Mouse (Mus musculus) B cell, adult (primary cell): Measurements from ENCODE around the gene Ctsf. TPM values are rescaled to one million over a fixed set of nuclear protein-coding genes. Genes with fewer than 3 reads are reported as not detected.

Experiments used
- total RNA-seq: library from RNA; stranded (reverse); gene quantifications from 4 replicates; pipeline ENCODE4 v1.2.4, GENCODE M21; 2023; ENCODE audit not compliant: inconsistent age

Gene Ctsf
- 0.63 to 1.5 TPM (median 1.4 TPM) in 3 of 4 replicates, not detected in the other for total RNA-seq

DNA sequence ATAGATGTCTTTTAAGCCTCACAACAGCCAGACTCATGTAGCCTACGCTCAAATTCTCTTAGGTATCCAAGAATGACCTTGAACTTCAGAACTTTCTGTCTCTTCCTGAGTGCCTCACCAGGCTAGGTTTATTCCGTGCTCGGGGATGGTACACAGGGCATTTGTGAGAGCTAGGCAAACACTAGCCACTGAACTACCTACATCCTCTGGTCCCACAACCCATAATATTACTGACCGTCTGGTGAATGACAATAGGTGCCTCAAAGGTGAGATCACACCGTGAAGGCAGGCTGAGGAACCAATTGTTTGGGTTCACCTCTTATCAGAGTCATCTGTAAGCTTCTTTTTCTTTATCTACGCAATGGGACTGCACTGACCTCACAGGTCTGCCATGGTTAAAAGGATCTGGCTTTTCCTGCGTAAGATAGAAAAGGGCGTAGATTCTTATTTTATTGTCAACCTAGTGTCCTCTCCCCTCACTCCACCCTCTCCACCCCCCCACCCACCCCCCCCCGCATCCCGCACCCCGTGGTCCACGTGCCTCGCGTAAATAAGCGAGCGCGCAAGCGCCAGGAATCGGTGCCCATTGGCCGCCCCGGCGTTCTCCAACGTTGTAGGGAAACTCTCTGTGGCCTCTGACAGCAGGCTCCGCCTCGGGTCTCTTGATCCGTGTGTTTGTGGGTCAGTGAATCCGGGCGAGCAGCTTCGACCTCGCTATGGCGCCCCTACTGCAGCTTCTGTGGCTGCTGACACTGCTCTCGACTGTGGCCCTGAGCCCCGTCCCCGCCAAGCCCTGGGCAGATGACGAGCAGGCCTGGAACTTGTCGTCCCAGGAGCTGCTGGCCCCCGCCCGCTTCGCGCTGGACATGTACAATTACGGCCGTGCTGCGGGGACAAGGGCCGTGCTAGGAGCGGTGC is at the start of gene Ctsf:
Gene Ctsf, plus strand, starts transcription at position 579 of the 918 bp plus-strand sequence.

DNA sequence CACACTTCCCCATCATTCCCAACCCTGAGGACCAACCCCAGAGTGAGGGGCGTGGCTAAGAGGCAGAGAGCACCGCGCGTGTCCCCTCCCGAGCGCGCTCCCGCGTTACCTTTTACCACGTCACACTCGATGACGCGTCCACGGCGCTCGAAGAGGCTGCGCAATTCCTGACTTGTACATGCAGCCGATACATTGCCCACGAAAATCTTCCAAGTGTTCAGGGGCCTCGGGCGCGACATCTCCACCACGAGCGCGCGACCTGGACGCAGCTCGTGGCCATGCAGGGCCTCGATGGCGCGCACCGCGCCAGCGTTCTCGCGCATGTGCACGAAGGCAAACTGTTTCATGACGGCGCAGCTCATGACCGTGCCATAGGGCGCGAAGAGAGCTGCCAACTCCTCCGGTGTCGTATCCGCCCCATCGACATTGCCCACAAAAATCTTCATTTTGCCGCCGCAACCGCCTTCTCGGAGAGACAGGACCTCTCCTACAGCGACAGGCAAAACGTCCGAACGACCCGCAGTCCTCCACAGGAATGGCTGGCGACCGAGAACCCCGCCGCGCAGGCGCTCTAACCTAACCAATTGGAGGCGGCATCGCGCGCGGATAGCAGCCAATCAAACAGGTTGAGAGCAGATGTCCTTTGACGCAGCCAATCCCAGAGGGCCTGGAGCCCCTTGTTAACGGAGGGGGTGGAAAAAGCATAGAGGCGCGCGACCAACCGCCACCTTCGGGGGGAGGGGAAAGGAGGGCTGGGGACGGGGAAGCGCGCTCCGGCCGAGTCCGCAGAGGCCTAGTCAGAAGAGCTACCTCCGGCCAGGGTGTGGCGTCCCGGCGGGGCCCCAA is 43.6 kb upstream of the Ctsf start, which contains the start of the genes Gm21992 and Rbm14:
Gene Gm21992, minus strand, starts transcription at position 550 of the 846 bp plus-strand sequence.
Gene Rbm14, minus strand, starts transcription at position 572 of the 846 bp plus-strand sequence.

DNA sequence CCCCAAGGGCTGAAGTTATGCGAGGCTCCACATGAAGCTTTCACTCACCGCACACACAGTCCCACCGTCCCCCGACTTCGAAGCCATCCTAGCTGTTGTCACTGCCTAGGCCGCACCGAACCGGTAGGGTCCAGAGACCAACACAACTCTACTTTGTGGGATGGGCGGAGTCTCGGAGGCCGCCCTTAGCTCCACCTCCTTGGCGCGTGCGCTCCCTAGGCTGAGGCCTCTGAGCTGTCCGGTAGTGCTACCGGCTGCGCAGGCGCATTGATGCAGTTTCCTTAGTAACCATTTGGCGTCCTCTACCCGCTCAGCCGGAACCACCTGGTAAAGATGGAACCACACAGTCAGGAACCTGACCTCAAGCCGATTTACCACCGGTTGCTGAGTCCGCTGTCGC is 15.8 kb upstream of the Ctsf start, which contains the start of the genes Ccs and Ccdc87:
Gene Ccs, minus strand, starts transcription at position 184 of the 400 bp plus-strand sequence.
Gene Ccdc87, plus strand, starts transcription at position 218 of the 400 bp plus-strand sequence.

DNA sequence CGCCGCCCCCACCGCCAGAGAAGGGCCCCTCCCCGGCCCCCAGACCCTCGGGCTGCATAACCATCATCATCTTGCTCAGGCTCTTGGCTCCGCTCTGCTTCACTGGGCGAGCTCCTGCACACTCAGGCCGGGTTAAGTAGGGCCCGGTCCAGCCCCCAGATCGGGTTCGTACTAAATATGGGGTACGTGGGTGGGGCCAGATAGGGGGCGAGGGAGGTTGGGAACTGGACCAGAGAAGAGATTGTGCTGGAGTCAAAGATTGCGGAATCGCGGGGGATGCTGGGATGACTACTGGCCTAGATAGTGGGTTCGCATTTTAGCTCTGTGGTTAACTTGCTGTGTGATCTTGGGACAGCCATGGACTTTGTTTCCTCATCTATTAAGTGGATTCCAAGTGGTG is 22.9 kb downstream of the Ctsf start, which contains the start of gene Actn3:
Gene Actn3, minus strand, starts transcription at position 125 of the 400 bp plus-strand sequence.

DNA sequence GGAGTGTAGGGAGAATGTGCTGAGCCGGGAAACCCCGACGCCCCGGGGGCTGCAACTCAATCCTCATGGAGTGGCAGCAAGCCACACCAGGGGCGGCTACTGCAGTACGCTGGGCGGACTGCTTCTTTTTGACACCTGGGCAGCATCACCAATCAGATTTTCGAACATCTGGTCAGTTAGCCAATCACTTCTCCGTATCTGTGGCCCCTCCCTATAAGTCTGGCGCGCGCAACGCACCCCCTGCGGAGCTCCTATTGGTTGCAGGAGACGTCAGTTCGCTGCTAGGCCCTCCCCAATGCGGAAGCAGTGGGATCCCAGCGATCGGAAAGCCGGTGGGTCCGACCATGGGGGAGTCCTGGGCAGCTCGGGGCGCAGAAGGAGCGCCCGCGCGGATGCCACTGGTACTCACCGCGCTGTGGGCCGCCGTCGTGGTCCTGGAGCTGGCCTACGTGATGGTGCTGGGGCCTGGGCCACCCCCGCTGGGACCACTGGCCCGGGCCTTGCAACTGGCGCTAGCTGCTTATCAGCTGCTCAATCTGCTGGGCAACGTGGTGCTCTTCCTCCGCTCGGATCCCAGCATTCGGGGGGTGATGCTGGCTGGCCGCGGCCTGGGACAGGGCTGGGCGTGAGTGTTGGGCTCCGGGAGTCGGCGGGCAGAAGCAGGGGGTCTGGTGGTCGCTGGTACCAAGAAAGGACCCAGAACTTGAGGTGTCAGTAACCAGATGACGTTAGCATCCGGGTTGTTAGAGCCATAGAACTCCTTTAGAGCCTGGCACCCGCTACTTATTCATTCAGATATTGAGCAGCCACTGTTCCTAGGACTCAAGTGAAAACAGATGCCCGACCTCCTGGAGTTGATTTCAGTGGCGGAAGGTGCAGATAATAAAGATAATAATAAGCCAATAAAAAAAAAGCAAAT is 23.7 kb downstream of the Ctsf start, which contains the start of gene Zdhhc24:
Gene Zdhhc24, plus strand, starts transcription at position 264 of the 919 bp plus-strand sequence.

DNA sequence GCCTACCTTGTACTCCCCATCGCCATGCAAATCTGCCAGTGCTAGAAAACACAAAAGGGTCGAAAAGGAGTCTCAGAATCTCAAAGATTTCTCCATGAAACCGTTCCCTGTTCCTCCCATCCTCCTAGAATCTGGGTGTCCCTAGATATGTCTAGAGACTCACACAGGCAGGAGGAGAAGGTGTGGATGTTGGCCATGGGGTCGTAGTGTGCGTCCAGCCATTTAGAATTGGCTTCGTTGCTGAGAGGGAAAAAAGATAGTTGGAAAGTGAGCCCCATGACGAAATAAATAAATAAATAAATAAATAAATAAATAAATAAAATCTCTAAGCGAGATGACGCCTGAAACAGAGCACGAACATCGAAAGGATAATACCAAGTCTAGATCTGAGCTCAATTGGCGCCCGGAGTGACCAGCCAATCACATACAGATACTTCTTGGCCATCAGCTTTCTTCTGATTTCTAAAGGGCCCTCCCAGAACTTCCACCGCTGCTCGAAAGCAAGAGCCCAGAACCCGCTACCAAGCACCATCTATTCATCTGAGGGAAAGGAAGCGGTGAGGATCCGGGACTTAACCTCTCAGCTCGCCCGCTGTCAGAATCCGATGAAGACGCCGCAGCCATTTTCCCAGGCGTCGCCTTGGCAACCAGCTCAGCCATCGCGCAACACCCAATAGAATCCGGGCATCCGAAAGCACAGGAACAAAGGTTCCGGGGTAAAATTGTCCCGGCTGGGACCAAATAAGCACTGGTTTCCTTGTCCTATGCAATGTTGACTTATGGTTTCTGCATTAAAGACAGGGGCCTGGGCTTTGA is 51.3 kb downstream of the Ctsf start, which contains the start of gene Bbs1:
Gene Bbs1, minus strand, starts transcription at position 650 of the 816 bp plus-strand sequence.

Other genes starting within 250 kb of the Ctsf start
- 0.16 to 0.33 TPM (median 0.29 TPM) in 4 replicates for gene Lrfn4, start 239.5 kb upstream of the Ctsf start, total RNA-seq
- 53.6 to 54.6 TPM (median 54.2 TPM) in 4 replicates for gene Rce1, start 229.5 kb upstream of the Ctsf start, total RNA-seq
- gene Gm960, start 156.5 kb upstream of the Ctsf start, total RNA-seq = not detected in 4 replicates
- not detected in 4 replicates for gene Sptbn2, start 144.0 kb upstream of the Ctsf start, total RNA-seq
- 22.8 to 27.2 TPM (median 23.0 TPM) in 4 replicates for gene Rbm4b, start 98.6 kb upstream of the Ctsf start, total RNA-seq
- gene Rbm4, start 61.2 kb upstream of the Ctsf start, total RNA-seq = 66.4 to 76.6 TPM (median 70.6 TPM) in 4 replicates
- gene Gm21992, start 43.5 kb upstream of the Ctsf start, total RNA-seq = 28.2 to 42.1 TPM (median 30.4 TPM) in 4 replicates
- 68.5 to 90.5 TPM (median 73.1 TPM) in 4 replicates for gene Rbm14, start 43.5 kb upstream of the Ctsf start, total RNA-seq
- gene Ccs, start 15.8 kb upstream of the Ctsf start, total RNA-seq = 22.2 to 26.6 TPM (median 24.0 TPM) in 4 replicates
- not detected in 4 replicates for gene Ccdc87, start 15.8 kb upstream of the Ctsf start, total RNA-seq
- not detected in 4 replicates for gene Actn3, start 22.8 kb downstream of the Ctsf start, total RNA-seq
- 7.2 to 12.1 TPM (median 9.8 TPM) in 4 replicates for gene Zdhhc24, start 23.5 kb downstream of the Ctsf start, total RNA-seq
- 2.5 to 5.7 TPM (median 2.9 TPM) in 4 replicates for gene Bbs1, start 51.5 kb downstream of the Ctsf start, total RNA-seq
- 71.4 to 78.7 TPM (median 76.1 TPM) in 4 replicates for gene Dpp3, start 73.2 kb downstream of the Ctsf start, total RNA-seq
- gene Peli3, start 88.0 kb downstream of the Ctsf start, total RNA-seq = 1.1 to 4.0 TPM (median 1.6 TPM) in 4 replicates
- gene Mrpl11, start 107.0 kb downstream of the Ctsf start, total RNA-seq = 31.3 to 42.8 TPM (median 37.5 TPM) in 4 replicates
- 0.22 TPM in 1 of 4 replicates, not detected in the others for gene Npas4, start 135.2 kb downstream of the Ctsf start, total RNA-seq
- gene Slc29a2, start 168.7 kb downstream of the Ctsf start, total RNA-seq = 2.3 to 4.6 TPM (median 3.6 TPM) in 4 replicates
- gene B4gat1, start 183.7 kb downstream of the Ctsf start, total RNA-seq = 1.0 to 3.7 TPM (median 2.2 TPM) in 4 replicates
- 2.1 to 4.3 TPM (median 3.1 TPM) in 4 replicates for gene AC124502.3, start 183.8 kb downstream of the Ctsf start, total RNA-seq
- gene Brms1, start 186.2 kb downstream of the Ctsf start, total RNA-seq = 59.2 to 67.2 TPM (median 63.0 TPM) in 4 replicates
- 1.8 to 3.9 TPM (median 3.1 TPM) in 4 replicates for gene Rin1, start 195.4 kb downstream of the Ctsf start, total RNA-seq
- gene Cd248, start 212.9 kb downstream of the Ctsf start, total RNA-seq = 0.18 TPM in 1 of 4 replicates, not detected in the others
- 0.13 to 0.96 TPM in 2 of 4 replicates, not detected in the others for gene Tmem151a, start 230.4 kb downstream of the Ctsf start, total RNA-seq
- gene Yif1a, start 233.4 kb downstream of the Ctsf start, total RNA-seq = 30.3 to 38.1 TPM (median 35.5 TPM) in 4 replicates
- 0.78 to 1.9 TPM (median 1.5 TPM) in 4 replicates for gene Cnih2, start 243.4 kb downstream of the Ctsf start, total RNA-seq